Mouse (Mus musculus): ENCODE measurements around the gene Slco2b1. TPM values are rescaled to one million over a fixed set of nuclear protein-coding genes. Genes with fewer than 3 reads are reported as not detected.
A peak's percentile ranks its signal among the peaks of the same experiment; 100 is the strongest.

Slco2b1 gene
- polyA plus RNA-seq, 1 experiment from 2014 or later, result 3.0 TPM

DNA sequence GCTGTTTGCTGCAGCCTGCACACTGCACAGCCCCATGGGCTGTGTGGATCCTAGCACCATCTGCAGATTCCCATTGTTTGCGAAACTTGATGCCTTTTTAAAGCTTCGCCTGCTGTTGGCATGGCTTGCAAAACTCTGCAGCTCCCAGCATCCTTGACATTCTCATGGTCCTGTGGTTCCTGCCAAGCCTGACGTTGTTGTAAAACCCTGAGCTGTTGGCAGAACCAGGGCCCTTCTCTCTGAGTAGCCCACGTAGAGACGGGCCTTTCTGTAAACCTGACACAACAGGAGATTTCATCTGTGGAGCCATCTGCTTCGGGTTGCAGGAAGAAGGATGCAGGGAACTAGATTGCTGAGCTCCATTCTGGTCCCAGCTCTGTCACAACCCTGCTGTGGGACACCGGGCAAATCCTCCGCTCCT is 2.8 kb downstream of the Slco2b1 start:
- WGBS, result 70% methylated on average over 8 of the region's 8 CpGs
- Histone ChIP-seq H3K27ac (ENCODE audit: low read length) (no peak overlapping the region), H3K27me3 (replicated peaks; ENCODE audit: control insufficient read depth, insufficient read depth, low read length) (peaks cover 2% of the 10 kb centered on the region; the same call in 1 of the 2 replicates), H3K9me3 (ENCODE audit: control insufficient read depth, low read length) (no peaks in the 10 kb centered on the region), H3K36me3 (ENCODE audit: control insufficient read depth, insufficient read depth, low read length) (no peaks in the 10 kb centered on the region), H3K4me2 (ENCODE audit: low read depth, low read length) (no peak overlapping the region), H3K4me1 (ENCODE audit: control insufficient read depth, insufficient read depth, low read length) (peaks cover 12% of the 10 kb centered on the region), H3K4me3 (ENCODE audit: low read length) (no peak overlapping the region), H3K9ac (ENCODE audit: low read depth, low read length) (no peak overlapping the region)
- no peak for ATAC-seq

DNA sequence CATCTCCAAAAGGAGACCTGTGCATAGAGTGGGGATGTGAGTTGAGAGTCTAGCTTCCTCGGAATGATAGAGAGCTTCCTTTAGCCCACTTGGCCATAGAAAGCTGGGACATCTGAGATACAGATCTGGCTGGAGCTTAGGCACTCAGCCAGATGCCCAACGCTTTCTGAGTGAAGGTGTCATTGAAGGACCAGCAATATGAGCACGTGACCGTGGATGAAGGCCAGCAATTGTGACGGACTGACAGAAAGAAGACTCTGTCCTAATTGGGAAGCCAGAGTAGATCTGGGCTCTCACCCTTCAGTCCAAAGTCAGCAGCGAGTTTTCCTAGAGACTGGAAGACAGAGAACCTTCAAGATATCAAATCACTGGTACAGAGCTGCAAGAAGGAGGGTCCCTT is 3.5 kb downstream of the Slco2b1 start:
- Histone ChIP-seq H3K9ac (ENCODE audit: low read depth, low read length) (no peak overlapping the region), H3K4me2 (ENCODE audit: low read depth, low read length) (no peak overlapping the region)
- no peak for ATAC-seq

DNA sequence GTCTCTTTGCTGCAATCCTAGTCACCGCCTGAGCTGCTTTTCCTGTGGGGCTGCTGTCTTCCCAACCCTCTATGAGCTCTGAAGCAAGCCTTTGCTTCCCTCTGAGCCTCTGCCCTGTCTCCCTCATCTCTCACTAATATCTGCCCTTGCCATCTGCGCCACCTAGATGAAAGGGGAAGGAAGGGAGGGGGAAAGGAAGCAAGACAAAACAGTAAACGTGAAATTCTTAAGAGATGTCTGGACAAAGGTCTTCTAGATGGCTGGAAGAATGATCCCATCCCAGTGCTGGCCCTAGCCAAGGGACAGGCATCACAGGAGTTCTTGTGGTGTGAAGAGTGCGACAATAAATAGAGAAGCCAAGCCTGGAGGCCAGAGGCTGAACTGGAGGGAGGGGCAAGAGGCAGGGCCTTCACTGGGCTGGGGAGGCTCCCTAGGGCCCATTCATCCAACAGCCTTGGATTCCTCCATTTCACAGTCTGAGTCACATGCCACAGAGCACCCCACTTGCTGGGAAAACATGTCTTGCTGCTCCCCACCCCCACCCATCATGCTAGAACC is 4.0 kb downstream of the Slco2b1 start:
- H3K36me3 ChIP-seq (ENCODE audit: control insufficient read depth, insufficient read depth, low read length), result no peaks in the 10 kb centered on the region
- no peak overlapping the region for H3K9ac ChIP-seq (ENCODE audit: low read depth, low read length)
- ATAC-seq, result peak; percentile 36
- no peak overlapping the region for H3K4me3 ChIP-seq (ENCODE audit: low read length)
- no peaks in the 10 kb centered on the region for H3K9me3 ChIP-seq (ENCODE audit: control insufficient read depth, low read length)
- peaks cover 15% of the 10 kb centered on the region for H3K4me1 ChIP-seq (ENCODE audit: control insufficient read depth, insufficient read depth, low read length)
- peaks cover 2% of the 10 kb centered on the region; the same call in 1 of the 2 replicates for H3K27me3 ChIP-seq (replicated peaks; ENCODE audit: control insufficient read depth, insufficient read depth, low read length)
- H3K4me2 ChIP-seq (ENCODE audit: low read depth, low read length), result no peak overlapping the region
- 38% methylated on average over 4 of the region's 4 CpGs for WGBS
- peak overlapping the region; percentile 49 for H3K27ac ChIP-seq (ENCODE audit: low read length)

More for the DNA sequence above, 3.5 kb downstream of the Slco2b1 start:
- Histone ChIP-seq H3K27me3 (replicated peaks; ENCODE audit: control insufficient read depth, insufficient read depth, low read length) (peaks cover 2% of the 10 kb centered on the region; the same call in 1 of the 2 replicates), H3K9me3 (ENCODE audit: control insufficient read depth, low read length) (no peaks in the 10 kb centered on the region), H3K4me3 (ENCODE audit: low read length) (no peak overlapping the region), H3K36me3 (ENCODE audit: control insufficient read depth, insufficient read depth, low read length) (no peaks in the 10 kb centered on the region), H3K27ac (ENCODE audit: low read length) (no peak overlapping the region), H3K4me1 (ENCODE audit: control insufficient read depth, insufficient read depth, low read length) (peaks cover 12% of the 10 kb centered on the region)
- 89% methylated on average over 6 of the region's 6 CpGs for WGBS

DNA sequence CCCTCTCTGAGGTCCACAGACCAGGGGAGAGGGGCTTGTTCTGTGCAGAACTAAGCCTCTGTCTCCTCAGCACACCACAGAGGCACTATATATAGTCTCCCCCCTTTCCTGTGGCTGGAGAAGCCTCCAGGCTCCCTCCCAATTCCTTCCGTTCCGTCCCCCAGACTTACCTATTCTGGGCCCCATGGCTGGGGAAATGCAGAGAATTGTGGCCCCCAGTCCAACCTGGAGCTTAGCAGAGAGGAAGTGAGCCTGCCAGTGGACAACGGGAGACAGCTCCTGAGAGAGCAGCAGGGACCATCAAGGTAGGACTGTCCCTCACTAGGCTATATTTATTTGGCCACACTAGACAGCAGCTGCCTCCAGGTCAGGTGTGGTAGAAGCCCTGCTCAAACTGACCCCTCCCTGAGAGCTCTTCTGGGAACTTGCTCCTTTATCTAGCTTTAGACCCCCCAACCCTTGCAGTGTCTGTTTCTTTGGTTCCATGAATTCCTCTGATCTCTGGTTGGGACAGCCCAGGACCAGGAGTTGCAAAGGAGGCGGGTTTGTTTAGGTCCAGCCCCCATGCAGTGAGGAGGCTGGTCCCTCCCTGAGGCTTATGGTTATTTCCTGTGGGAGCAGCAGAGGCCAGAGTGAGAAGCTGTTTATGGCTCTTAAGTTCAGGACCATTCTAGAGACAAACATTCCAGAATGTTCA is 4.7 kb downstream of the Slco2b1 start:
- Histone ChIP-seq H3K27ac (ENCODE audit: low read length) (peak overlapping the region; percentile 49), H3K4me2 (ENCODE audit: low read depth, low read length) (peak overlapping the region; percentile 10; the same call in 1 of the 2 replicates), H3K4me3 (ENCODE audit: low read length) (no peak overlapping the region), H3K4me1 (ENCODE audit: control insufficient read depth, insufficient read depth, low read length) (peaks cover 17% of the 10 kb centered on the region), H3K27me3 (replicated peaks; ENCODE audit: control insufficient read depth, insufficient read depth, low read length) (peaks cover 2% of the 10 kb centered on the region; the same call in 1 of the 2 replicates), H3K9ac (ENCODE audit: low read depth, low read length) (no peak overlapping the region), H3K9me3 (ENCODE audit: control insufficient read depth, low read length) (no peaks in the 10 kb centered on the region), H3K36me3 (ENCODE audit: control insufficient read depth, insufficient read depth, low read length) (no peaks in the 10 kb centered on the region)
- WGBS, result 58% methylated on average over 4 of the region's 4 CpGs
- ATAC-seq, result peak; percentile 81

DNA sequence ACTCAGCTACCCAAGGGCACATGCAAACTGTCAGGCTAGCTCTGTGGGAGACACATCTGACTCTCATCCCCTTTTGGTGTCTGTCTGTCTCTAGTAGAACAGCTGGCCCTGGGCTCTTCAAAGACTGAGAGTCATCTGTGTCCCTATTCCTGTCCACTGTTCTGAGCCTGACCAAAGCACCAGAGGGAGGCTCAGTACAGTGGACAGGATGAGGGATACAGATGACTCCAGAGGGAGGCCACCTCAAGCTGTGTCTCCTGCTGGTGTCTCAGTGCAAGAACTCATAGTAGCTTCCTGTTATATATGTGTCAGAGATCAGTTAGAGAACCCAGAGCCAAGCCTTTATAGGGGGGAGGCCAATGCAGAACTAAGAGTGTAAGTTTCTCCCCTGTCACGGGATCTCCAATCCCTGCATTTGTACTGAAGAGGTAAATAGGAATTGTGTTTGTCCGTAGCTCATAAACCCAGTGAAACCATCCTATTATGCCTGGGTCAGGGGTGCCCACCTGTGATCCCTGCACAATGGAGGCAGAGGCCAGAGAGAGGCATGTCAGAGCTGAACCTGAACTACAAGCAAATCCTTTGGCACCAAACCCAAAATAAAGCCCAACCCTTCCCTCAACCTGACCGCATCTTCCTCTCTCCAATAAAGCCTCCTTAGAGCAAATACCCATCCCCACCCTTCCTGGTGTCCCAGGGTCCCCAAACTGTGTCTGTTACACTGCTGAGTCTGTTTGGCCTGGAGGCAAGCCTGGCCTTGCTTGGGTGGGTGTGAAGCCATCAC is 6.2 kb downstream of the Slco2b1 start:
- no peak overlapping the region for H3K4me3 ChIP-seq (ENCODE audit: low read length)
- peaks cover 2% of the 10 kb centered on the region; the same call in 1 of the 2 replicates for H3K27me3 ChIP-seq (replicated peaks; ENCODE audit: control insufficient read depth, insufficient read depth, low read length)
- ATAC-seq, result no peak
- H3K4me1 ChIP-seq (ENCODE audit: control insufficient read depth, insufficient read depth, low read length), result peaks cover 18% of the 10 kb centered on the region
- 80% methylated on average over 3 of the region's 3 CpGs for WGBS
- no peaks in the 10 kb centered on the region for H3K9me3 ChIP-seq (ENCODE audit: control insufficient read depth, low read length)
- H3K9ac ChIP-seq (ENCODE audit: low read depth, low read length), result no peak overlapping the region
- no peak overlapping the region for H3K27ac ChIP-seq (ENCODE audit: low read length)
- no peak overlapping the region for H3K4me2 ChIP-seq (ENCODE audit: low read depth, low read length)
- no peaks in the 10 kb centered on the region for H3K36me3 ChIP-seq (ENCODE audit: control insufficient read depth, insufficient read depth, low read length)

DNA sequence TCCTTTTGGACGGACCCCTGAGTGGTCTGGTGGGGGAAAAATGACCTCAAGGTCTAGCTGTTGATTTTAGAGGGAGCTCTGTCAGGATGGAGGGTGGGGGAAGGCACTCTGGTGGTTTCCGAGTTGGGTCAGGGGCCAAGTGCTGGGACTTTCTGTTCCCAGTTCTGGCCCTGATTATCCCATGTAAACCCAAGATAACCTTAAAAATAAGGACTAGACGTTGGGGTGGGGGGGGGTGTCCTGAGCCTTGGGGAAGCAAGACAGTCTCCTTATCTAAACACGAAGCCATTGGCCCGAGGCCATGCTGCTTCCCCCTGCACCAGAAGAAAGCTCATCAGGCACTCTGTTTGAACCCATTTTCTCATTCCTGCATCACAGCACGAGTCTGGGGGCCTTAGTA is 8.9 kb downstream of the Slco2b1 start:
- 30% methylated on average over 6 of the region's 6 CpGs for WGBS
- Histone ChIP-seq H3K9ac (ENCODE audit: low read depth, low read length) (no peak overlapping the region), H3K4me1 (ENCODE audit: control insufficient read depth, insufficient read depth, low read length) (peaks cover 26% of the 10 kb centered on the region), H3K9me3 (ENCODE audit: control insufficient read depth, low read length) (no peaks in the 10 kb centered on the region), H3K4me3 (ENCODE audit: low read length) (no peak overlapping the region), H3K27me3 (replicated peaks; ENCODE audit: control insufficient read depth, insufficient read depth, low read length) (no peaks in the 10 kb centered on the region), H3K4me2 (ENCODE audit: low read depth, low read length) (no peak overlapping the region), H3K36me3 (ENCODE audit: control insufficient read depth, insufficient read depth, low read length) (no peaks in the 10 kb centered on the region), H3K27ac (ENCODE audit: low read length) (no peak overlapping the region)
- ATAC-seq, result no peak

DNA sequence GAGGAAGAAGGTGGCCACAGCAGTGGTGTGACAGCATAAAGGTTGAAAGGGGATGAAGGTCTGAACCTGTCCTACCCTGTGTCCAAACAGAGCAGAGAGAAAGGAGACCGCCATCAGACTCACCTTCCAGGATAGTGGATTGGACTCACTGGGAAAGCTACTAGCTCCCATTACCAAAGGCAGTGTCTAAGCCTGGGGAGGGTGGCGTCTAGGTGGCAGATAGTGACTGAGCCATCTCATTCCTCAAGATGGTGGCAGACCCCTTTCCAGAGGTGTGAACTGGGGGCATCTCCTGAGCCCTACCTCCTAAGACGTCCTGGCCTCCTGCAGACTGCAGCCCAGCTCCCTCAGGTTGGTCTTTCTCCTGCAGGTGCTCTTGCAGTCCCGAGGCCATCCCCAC is 10.5 kb downstream of the Slco2b1 start:
- 73% methylated on average over 4 of the region's 4 CpGs for WGBS
- Histone ChIP-seq H3K9ac (ENCODE audit: low read depth, low read length) (no peak overlapping the region), H3K4me1 (ENCODE audit: control insufficient read depth, insufficient read depth, low read length) (peaks cover 16% of the 10 kb centered on the region), H3K27ac (ENCODE audit: low read length) (no peak overlapping the region), H3K9me3 (ENCODE audit: control insufficient read depth, low read length) (no peaks in the 10 kb centered on the region), H3K27me3 (replicated peaks; ENCODE audit: control insufficient read depth, insufficient read depth, low read length) (no peaks in the 10 kb centered on the region), H3K4me2 (ENCODE audit: low read depth, low read length) (no peak overlapping the region), H3K4me3 (ENCODE audit: low read length) (no peak overlapping the region), H3K36me3 (ENCODE audit: control insufficient read depth, insufficient read depth, low read length) (no peaks in the 10 kb centered on the region)
- no peak for ATAC-seq

DNA sequence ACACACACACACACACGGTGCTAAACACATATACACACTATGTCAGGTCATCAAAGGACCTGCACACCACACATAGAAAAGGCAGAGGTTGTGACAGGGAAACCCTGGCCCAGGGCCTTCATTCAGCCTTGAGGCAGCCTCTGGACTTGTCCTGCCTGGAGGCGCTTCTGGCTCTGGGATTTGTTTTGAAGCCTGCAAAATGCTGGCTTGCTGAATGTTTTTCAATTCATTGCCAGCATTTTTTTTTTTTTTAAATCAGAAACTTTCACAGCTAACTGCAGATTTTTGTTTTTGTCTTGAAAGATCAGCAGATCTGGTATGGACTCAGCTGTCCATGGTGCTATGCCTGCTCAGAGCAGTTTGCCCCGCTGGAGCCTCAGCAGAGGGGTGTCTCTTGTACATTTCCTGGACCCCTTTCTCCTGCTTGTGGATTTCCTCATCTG is 11.4 kb downstream of the Slco2b1 start:
- no peak overlapping the region for H3K27ac ChIP-seq (ENCODE audit: low read length)
- no peak for ATAC-seq
- 52% methylated on average over 3 of the region's 3 CpGs for WGBS
- peaks cover 22% of the 10 kb centered on the region for H3K4me1 ChIP-seq (ENCODE audit: control insufficient read depth, insufficient read depth, low read length)
- H3K4me2 ChIP-seq (ENCODE audit: low read depth, low read length), result no peak overlapping the region
- H3K9ac ChIP-seq (ENCODE audit: low read depth, low read length), result no peak overlapping the region
- no peaks in the 10 kb centered on the region for H3K27me3 ChIP-seq (replicated peaks; ENCODE audit: control insufficient read depth, insufficient read depth, low read length)
- no peak overlapping the region for H3K4me3 ChIP-seq (ENCODE audit: low read length)
- H3K9me3 ChIP-seq (ENCODE audit: control insufficient read depth, low read length), result no peaks in the 10 kb centered on the region
- H3K36me3 ChIP-seq (ENCODE audit: control insufficient read depth, insufficient read depth, low read length), result no peaks in the 10 kb centered on the region

DNA sequence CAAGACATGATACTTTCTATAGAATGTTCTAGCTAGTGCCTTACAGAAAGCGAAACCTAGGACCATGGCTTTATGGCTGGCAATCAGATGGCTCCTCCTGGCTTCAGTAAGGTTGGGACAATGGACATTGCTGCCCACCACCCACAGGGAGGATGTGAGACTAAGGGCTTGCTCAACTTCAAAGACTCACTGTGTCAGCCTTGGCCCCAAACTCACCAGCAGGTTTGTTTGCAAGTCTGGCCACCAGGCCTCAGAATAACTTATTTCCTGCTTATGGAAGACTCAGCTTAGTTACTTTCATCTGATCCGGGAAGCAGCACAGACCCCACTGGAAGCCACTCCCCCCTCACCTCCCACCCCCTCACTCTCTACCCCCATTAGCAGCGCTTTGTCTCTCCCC is 12.0 kb downstream of the Slco2b1 start:
- H3K27ac ChIP-seq (ENCODE audit: low read length), result peak overlapping the region; percentile 48; the same call in 1 of the 2 replicates

More for the DNA sequence above, 12.0 kb downstream of the Slco2b1 start:
- Histone ChIP-seq H3K4me1 (ENCODE audit: control insufficient read depth, insufficient read depth, low read length) (peaks cover 22% of the 10 kb centered on the region), H3K9me3 (ENCODE audit: control insufficient read depth, low read length) (no peaks in the 10 kb centered on the region), H3K4me2 (ENCODE audit: low read depth, low read length) (no peak overlapping the region), H3K27me3 (replicated peaks; ENCODE audit: control insufficient read depth, insufficient read depth, low read length) (no peaks in the 10 kb centered on the region), H3K9ac (ENCODE audit: low read depth, low read length) (no peak overlapping the region), H3K4me3 (ENCODE audit: low read length) (no peak overlapping the region), H3K36me3 (ENCODE audit: control insufficient read depth, insufficient read depth, low read length) (no peaks in the 10 kb centered on the region)
- no peak for ATAC-seq
- WGBS, result 53% methylated on average over 3 of the region's 3 CpGs

Measured in intestine, embryonic 16.5 days (tissue).